Mouse (Mus musculus) kidney, adult 8-10 months (tissue): Measurements from ENCODE around the gene Rab13.

Experiments
- DNase-seq, 2 experiments: peaks; one replicate each; pipeline ENCODE4 v3.0.0; 2022

Rab13 gene

DNA sequence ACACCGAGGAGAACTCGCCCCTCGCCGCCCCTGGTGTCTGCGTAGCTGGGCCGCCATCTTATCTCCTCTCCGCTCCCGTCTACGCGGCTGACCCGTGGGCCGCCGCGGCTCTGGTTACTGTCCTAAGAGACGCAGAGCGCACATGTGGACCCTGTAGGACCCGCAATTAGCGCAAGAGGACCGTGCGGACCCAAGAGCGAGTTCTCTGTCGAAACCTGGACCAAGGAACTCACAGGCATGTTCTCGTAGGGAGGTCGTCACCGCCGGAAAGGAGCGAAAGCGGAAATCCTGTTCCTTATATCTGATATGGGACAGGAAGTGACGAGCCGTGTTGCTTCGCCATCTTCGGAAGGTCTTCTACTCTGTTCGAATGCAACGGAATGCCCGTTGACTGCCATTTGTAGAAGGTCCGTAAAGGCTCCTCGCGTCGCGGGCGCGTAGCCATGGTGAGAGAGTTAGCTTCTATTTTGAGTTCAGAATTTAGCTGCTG, at the start of gene Rab13, which contains the start of gene Rps27:
Gene Rab13, plus strand, starts transcription at position 319 of the 490 bp plus-strand sequence.
Gene Rps27, minus strand, starts transcription at position 275 of the 490 bp plus-strand sequence.
- peak; percentile 94 to 95 for DNase-seq

DNA sequence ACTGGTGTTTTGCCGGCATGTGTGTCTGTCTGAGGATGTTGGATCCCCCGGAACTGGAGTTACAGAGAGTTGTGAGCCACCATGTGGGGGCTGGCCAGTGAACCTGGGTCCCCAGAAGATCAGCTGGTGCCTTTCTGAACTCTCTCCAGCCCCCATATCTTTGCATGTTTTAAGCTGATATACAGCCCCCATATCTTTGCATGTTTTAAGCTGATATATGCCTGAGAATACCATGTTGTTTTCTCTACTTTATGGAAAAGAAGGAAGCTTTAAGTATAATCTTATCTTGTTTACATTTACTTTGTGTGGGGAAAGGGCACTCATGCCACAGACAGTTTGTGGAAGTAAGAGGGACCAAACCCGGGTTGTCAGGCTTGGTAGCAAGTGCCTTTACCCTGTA, 33.9 kb upstream of the Rab13 start:
- DNase-seq, result no peak

DNA sequence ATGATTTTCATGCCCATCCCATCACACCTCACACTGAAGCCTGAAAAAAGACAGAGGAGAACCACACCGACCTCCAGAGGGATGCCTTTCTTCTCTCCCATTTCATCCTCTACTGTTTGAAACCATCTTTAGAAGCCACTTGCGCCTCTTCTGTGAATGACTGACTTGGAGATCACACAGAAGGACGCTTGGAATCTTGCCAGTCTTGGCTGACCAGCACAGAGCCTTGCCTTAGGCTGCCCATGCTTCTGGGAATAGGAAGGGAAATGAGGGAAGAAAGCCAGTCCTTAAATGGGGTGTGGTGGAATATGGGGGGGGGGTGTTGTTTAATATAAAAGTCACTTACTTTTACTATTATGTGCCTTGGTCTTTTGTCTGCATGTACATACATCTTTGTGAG, 29.9 kb upstream of the Rab13 start:
- DNase-seq, result no peak

DNA sequence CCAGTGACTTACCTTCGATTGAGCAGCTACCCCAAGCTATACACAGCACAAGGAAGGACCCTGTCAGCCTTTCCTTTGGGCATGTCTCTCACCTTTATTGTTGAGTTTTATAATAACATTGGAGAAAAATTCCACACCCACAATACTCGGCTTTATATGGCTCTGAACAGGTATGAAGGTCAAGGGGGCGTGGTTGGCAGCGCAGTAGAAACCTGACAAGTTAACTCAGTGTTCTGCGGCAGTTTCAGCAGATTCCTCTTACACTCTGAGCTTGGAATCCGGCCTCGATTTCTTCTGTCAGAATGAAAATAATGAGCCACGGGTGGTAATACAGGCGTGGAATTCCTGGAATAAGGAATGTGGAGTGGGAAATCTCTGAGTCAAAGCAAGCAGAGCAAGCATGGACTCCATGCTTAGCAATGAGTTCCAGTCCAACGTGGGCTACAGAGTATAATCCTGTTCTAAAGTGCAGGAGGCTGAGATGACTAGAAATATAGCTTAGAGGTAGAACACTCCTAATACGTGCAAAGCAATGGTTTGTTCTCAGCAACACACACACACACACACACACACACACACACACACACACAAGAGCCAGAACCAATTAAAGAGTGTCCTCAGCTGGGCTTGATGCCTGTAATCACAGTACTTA, 22.5 kb upstream of the Rab13 start:
- DNase-seq, result no peak

DNA sequence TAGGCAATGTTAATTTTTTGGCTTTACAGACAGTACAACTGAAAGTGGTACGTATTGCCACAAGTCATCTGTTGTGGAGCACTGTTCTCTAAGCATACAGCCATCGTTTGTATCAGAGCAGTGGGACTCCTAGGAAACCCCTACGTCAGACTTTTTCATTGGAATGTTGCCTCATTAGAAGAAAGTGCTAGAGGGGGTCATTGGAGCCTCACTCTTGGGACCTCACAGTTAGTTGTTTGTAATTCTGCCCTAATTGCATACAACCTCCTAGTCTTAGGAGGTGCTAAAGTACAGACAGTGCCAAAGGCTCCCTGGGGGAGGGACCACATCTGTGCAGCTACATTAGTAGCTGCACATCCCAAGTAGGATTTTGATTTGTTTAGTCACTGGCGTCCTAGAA, 18.7 kb upstream of the Rab13 start:
- DNase-seq, result no peak

DNA sequence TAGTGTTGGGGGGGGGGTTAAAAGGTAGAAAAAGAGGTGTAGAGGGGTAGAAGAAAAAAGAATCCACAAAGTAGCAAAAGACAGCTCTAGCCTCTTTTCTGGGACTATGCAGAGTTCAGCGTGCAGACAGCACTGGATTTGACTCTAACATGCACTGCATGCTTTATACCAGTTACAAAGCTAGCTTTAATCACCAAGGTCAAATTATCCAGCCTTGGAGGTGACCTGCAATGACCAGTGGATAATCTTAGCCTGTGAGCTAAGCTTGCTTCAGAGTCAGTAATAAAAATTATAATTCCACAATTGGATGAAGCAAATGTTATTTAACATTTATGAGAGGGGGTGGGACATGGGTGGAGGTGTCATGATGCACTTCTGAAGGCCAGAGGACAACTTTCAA, 17.9 kb upstream of the Rab13 start:
- no peak for DNase-seq

DNA sequence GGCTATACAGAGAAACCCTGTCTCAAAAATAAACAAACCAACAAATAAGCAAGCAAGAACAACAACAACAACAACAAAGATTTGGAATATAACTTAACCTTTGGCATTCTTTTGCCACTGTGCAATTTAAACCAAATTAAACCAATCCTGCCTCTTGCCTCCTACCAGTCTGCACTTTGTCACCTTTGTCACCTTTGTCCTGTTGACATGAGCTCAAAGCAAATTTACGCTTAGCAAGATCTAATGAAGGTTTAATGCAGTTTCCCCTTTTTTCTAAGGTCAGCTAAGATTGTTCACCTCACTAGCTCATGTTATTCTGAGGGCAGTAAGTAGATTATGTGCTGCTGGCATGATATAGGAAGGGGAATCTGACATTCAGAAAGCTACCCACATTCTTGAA, 15.9 kb upstream of the Rab13 start:
- no peak for DNase-seq

DNA sequence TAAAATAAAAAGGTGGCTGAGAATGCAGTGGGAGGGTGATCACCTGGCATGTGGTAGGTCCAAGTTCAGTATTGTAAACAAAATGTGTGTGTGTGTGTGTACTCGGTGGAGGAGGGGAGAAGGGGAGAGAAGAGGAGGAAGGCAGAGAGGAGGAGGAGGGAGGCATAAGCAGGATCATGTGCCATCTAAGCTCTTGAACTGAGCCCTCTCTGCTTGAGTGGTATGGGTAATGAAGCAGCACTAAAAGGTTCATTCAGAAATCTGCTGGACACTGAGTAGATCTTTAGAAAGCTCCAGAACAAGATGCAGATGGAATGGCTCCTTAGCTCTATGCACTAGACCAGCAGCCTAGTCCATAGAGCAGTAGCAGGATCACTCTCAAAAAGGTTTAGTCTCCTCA, 10.6 kb upstream of the Rab13 start:
- no peak for DNase-seq

DNA sequence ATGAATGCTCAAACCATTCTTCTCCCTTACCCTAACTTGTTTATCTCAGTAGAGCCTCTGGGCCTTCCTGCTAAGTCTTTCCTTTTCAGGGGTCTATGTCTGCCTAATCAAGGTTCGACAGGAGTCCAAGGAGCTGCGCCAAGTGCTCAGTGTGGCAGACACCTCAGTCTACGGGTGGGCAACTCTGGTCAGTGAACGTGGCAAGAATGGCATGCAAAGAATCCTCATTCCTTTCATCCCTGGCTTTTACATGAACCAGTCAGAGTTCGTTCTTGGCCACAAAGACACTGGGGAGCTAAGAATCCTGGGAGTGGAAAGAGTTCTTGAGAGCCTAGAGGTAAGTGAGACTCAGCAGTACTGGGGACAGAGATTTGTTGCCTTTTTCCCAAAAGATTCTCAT, 9.9 kb upstream of the Rab13 start:
- DNase-seq, result no peak

DNA sequence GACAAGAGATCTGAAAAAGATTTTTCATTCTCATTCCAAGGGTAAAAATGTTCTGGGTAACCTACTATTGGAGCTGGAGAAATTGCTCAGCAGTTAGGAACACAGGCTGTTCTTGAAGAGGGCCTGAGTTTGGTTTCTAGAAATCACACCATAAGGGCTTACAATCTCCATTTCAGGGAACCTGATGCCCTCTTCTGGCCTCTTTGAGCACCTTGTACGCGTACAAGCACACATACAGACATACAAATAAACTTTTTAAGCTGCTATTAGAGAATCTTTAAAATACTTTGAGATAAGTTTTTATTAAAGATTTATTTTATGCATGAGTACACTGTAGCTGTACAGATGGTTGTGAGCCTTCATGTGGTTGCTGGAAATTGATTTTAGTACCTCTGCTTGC, 8.9 kb upstream of the Rab13 start:
- DNase-seq, result no peak

DNA sequence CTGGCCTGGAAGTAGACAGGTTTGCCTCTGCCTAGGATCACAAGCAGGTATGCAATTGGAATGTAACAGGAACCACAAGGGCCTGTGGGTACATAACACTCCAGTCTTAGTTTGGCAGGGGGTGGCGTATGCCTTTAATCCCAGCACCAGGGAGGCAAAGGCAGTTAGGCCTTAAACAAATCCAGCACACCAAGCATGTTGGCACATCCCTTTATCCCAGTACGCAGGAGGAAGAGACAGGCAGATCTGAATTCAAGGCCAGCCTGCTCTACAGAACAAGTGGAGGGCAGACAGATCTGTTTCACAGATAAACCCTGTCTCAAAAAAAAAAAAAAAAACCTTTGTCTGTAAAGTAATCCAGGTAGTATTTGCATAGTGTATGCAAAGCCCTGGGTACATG, 4.8 kb upstream of the Rab13 start:
- DNase-seq, result no peak

DNA sequence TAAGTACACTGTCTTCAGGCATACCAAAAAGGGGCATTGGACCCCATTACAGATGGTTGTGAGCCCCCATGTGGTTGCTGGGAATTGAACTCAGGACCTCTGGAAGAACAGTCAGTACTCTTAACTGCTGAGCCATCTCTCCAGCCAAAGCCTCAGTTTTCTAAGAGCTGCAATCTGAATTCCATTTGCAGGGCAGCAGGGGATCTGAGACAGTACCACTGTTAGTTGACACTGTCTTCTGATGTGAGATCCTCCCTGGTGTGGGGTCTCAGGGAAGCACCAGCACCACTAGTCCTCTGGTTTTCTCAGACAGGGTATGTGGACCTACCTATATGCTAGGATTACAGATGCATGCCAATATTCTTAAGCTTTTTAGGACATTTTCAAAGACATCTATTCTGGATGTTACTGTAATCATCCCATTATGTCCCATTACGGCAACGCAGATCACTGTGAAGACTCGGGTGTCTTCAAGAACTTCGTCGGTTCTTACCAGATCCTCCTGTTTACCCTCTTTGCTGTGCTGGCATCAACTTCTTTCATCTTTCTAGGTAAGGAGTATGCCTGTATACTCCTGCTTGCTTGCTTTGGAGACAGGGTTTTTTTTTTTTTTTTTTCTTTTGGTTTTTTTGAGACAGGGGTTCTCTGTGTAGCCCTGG, 3.5 kb upstream of the Rab13 start:
- no peak for DNase-seq

DNA sequence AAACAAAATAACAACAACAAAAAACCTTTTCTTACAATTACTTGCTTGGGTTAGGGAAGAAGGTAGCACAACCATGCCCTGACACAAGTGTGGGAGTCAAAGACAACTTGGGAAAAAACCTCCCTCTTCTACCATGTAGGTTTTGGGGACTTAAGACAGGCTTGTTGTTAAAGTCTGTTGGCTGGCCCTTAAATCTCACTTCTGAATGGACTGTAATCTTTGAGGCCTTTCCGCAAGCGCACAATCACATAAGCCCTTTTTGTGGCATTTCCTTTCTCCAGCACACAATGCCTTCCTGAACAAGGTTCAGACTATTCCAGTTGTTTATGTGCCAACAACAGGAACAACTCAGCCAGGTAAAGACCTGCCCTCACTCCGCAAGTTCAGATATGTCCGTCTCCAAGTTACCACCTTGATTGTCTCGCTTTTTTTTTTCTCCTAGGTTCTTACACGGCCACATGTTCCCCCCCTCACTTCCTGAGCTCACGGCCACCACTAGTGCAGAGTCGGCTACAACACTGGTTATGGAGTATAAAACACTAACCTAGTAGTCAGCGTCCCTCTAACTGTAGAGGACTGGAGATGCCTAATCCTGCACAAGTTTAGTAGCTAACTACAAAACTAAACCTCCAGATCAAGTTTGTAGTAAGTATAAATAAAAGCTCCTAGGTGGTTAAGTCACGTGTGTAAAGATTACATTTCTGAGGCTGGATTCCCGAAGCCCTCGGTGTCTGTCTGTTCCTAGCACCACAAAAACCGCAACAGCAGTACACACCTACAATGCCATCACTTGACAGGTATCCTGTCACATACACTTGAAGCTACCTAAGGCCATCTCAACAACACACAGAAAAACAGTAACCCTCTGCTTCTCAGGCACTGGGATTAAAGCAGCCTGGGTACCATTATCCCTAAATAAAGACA, 1.8 kb upstream of the Rab13 start:
- DNase-seq, result no peak

DNA sequence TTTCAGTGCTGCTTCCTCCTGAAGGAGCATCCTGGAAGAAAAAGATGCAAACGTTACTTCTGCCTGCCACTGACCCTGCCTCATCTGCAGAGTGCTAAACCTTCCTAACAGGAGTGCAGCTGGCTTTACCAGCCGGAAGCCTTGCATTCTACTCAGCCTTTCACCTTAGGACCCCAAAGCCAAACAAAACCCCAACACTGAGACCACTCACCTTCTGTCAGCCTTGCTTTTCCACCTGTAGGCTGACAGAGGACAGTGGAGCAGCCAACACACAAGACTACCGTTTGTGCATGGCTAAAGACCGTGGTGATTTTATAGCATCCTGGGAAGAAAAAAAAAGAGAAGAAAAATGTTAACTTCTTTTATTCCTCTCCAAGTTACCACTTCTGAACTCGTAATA, 772 bp upstream of the Rab13 start:
- no peak for DNase-seq

DNA sequence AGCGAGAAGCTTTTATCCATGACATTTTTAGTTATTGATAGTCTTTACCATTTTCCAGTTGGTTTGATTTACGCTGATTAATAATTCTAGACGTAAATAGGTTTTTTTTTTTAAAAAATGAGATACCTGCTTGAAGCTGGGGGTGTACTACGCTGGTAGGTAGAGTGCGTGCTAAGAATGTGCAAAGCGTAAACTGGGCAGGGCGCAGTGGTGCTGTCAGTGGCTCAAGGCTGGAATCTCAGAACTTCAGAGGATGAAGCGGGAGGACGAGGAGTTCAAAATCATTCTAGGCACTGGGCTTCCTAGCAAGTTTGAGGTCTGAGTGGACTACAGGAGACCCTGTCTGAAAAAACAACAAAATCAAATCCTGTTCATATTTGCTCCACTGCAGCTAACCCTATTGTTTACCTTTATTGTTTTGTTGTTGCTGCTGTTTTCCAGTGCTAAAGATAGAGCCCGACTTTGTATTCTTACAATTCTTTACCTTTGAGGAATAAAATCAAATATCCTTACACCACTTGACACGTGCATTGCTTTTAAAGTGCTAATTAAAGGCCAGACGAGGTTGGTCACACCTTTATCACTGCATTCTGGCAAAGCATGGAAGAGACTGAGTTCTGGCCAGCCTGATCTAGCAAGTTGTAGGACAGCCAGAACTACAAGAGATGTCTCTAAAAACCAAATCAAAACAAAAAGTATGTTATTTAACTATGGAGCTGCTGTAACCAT, 625 bp downstream of the Rab13 start:
- peak in 1 of 2 experiments; percentile 26 for DNase-seq

DNA sequence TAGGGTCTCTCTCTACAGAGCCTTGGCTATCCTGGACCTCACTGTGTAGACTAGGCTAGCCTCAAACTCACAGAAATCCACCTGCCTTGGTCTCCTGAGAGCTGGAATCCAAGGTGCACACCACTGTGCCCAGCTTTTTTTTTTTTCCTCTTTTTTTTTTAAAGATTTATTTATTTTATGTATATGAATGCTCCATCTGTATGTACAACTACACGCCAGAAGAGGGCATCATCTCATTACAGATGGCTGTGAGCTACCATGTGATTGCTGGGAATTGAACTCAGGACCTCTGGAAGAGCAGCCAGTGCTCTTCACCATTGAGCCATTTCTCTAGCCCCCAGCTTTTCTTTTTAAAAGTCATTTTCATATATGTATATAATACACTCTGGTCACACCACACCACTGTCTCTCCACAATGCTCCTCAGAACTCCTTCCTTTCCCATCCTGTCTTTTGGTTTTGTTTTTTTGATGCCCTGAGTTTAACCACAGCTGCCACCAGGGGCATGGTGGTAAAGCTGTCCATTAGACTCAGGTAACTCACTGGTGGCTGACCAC, 2.4 kb downstream of the Rab13 start:
- DNase-seq, result no peak

DNA sequence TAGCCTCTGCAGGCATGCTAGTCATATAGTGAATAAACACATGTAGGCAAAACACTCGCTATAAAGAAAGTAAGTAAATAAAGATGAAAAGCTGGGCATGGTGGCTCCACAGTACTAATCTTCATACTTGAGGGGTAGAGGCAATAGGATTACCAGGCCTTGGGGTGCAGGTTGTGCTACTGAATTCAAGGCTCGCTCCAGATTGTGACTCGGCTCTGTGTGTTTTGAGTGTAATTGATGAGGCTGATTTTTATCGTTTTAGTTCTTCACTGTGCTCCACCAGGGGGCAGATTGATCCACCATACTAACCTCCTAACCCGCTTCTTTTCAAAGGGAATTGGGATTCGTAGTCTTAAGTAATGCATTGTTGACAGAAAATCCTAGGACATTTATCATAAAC, 6.6 kb downstream of the Rab13 start:
- DNase-seq, result peak in 1 of 2 experiments; percentile 58

DNA sequence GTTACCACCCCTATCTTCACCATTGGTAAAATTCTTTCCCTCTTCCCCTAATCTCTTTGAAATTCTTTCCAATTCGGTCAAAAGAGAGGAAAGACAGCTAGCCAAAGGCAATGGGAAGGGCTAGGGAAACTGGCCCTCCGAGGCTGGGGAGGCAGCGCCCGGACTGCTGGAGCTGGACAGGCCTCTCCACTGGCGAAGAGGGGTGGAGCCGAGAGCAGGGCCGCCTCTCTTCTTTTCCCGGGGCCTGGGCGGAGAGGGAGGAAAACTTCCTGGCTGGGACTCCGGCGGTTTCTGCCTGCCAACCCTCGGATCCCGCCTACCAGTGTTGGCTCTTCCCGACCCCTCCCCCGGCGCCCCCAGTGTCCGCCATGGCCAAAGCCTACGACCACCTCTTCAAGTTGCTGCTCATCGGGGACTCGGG, 7.0 kb downstream of the Rab13 start:
- peak; percentile 79 to 82 for DNase-seq

DNA sequence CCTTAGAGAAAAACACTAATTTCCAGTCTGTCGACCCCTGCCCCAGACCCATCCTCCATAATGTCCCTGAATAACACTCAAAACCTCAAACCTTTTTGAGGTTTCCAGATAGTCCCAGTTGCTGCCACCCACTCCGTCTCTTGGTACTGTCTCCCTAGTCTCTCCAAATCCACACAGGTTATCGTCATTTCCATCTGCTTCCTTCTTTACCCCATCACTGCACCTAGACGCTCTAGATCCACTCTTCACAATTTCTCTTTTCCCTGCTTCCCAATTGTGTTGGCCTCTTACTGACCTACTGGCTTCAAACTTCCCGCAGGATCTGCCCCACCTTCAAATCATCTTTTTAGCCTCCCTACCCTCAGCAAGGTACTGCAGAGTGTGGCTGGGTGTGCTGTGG, 7.6 kb downstream of the Rab13 start:
- no peak for DNase-seq

DNA sequence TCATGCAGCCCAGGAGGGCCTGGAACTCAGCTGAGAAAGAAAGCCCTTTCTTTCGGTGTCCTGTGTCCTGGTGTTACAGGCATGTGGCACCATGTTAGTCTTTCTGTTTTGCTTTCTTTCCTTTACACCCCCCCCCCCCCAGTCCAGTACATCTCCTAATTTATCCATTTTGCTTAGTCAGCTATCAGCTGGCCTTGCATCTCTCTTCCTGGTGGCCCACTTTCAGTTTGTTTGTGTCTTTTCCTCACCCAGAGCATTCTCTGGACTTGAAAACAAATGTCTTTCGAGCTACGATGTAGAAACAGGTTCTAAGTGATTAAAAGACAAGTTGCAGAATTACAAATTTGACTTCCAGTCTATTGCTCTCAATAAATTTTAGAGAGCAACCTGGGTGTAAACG, 9.0 kb downstream of the Rab13 start:
- no peak for DNase-seq

DNA sequence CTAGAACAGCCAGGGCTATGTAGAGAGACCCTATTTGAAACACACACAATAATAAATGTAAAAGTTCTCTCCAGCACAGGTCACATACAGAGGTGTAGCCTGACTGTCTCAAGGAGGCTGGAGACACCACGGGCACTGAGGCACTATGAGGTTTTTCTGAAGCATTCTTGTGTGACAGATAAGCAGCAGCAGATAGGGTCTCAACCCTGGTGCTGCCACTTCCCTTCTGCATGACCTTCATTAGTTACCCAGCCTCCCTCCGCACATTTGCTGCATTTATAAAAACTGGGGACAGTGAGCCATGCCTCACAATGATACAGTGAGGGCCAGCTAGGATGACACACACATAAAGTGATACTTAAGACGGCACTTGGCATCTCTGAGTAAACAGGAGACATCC, 9.4 kb downstream of the Rab13 start:
- no peak for DNase-seq

DNA sequence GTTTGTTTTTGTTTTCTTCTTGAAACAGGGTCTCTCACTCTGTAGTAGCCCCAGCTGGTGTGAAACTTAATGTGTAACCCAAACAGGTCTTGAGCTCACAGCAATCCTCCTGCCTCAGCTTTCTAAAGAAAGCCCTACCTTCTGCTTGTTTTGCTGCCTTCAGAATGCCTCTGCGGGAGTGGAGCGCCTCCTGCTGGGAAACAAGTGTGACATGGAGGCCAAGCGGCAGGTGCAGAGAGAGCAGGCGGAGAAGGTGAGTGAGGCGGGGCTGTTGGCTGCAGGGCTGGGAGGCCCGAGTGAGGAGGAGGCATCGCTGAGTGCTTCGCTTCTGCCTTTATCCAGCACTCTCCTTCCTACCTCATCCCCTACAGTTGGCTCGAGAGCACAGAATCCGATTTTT, 10.8 kb downstream of the Rab13 start:
- no peak for DNase-seq

DNA sequence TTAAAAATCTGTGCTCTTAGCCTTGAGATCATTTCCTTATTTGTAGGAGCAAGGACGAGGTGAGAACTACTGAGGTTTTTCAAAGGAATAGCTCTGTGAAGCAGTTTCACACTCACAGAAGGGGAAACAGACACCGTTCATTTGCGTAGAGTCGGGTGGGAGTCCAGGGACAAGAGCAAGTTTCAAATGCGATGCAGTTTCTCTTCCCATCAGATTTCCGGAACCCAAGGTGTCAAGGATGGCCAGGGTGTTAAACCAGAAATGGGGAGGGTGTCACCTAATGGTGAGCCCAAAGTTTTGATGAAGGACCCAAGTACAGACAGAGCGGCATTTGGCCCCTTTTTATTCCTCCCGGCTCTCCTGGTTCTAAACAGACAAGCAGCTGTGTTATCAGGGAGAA, 17.6 kb downstream of the Rab13 start:
- no peak for DNase-seq
